Mouse (Mus musculus) hindbrain, postnatal 0 days (tissue): ENCODE results near the gene Sec31b. TPM values are rescaled to one million over a fixed set of nuclear protein-coding genes. Genes with fewer than 3 reads are reported as not detected.

Source experiments
- ATAC-seq: fragments of 200-750 bp; cut with Nextera tagmentation; 2 replicates; pipeline ENCODE4 v1.8.0; 2017; ENCODE audit warnings: mild to moderate bottlenecking, moderate TSS enrichment, moderate library complexity
- DNase-seq: peaks from one replicate; pipeline ENCODE4 v3.0.0-alpha.2; 2015; ENCODE audit warnings: low spot score
- H3K27ac ChIP-seq: fragments of 300-500 bp; sonication (generic); 2 replicates; pipeline ENCODE4 v1.5.1; 2014; ENCODE audit warnings: mild to moderate bottlenecking
- H3K27me3 ChIP-seq: fragments of 300-500 bp; sonication (generic); 2 replicates; pipeline ENCODE4 v1.6.1; 2014; ENCODE audit warnings: low read length, mixed read lengths; ENCODE audit not compliant: insufficient read depth
- H3K36me3 ChIP-seq: fragments of 300-500 bp; sonication (generic); 2 replicates; pipeline ENCODE4 v1.6.1; 2014; ENCODE audit warnings: low read length, mixed read lengths; ENCODE audit not compliant: insufficient read depth
- H3K4me1 ChIP-seq: fragments of 300-500 bp; sonication (generic); 2 replicates; pipeline ENCODE4 v1.6.1; 2014; ENCODE audit warnings: antibody characterized with exemption, low read length, mixed read lengths; ENCODE audit not compliant: insufficient read depth
- H3K4me2 ChIP-seq: fragments of 300-500 bp; sonication (generic); 2 replicates; pipeline ENCODE4 v1.6.1; 2014; ENCODE audit warnings: low read depth, mild to moderate bottlenecking, low read length, moderate library complexity, mixed read lengths
- H3K4me3 ChIP-seq: fragments of 300-500 bp; sonication (generic); 2 replicates; pipeline ENCODE4 v1.5.1; 2014; ENCODE audit warnings: low read length
- H3K9ac ChIP-seq: fragments of 300-500 bp; sonication (generic); replicated peaks from 2 replicates; pipeline ENCODE4 v1.6.1; 2014; ENCODE audit warnings: mild to moderate bottlenecking, low read length, moderate library complexity, mixed read lengths
- H3K9me3 ChIP-seq: fragments of 300-500 bp; sonication (generic); 2 replicates; pipeline ENCODE4 v1.6.1; 2016; ENCODE audit warnings: low read length, mixed read lengths
- CTCF ChIP-seq: IDR thresholded peaks from 2 replicates; pipeline ENCODE4 v1.5.1; 2016; ENCODE audit warnings: antibody characterized with exemption, control low read depth, low read depth
- WGBS: fragments of 180-500 bp; shearing (Covaris S2); extraction: QIAGEN DNeasy Blood & Tissue Kit; methylation state at CpG from one replicate; pipeline ENCODE4 v1.1.7; 2014; 5-methylcytosine and 5-hydroxymethylcytosine counted together
- polyA plus RNA-seq: library from polyadenylated mRNA; unstranded; fragments of >200 nt; fragmentation: Nextera tagmentation; extraction: Ambion mirVana; gene quantifications from 2 replicates; pipeline ENCODE4 v1.2.1, GENCODE M21; 2015
- total RNA-seq: library from RNA; depleted of rRNA; stranded (reverse); fragments of >200 nt; gene quantifications from 2 replicates; pipeline ENCODE4 v1.2.3, GENCODE M21; 2014

Gene Sec31b
- total and polyA plus RNA-seq, 2 experiments from 2014 or later, result 0.33 to 0.63 TPM

- H3K27ac ChIP-seq, result no peak overlapping the region
- no peak overlapping the region for H3K4me2 ChIP-seq
- no peaks in the 10 kb centered on the region for H3K4me1 ChIP-seq
- H3K36me3 ChIP-seq, result no peaks in the 10 kb centered on the region
- DNase-seq, result peak; percentile 94
- H3K27me3 ChIP-seq, result no peaks in the 10 kb centered on the region
- no peak overlapping the region for H3K4me3 ChIP-seq
- WGBS, result 30% methylated on average over 9 of the region's 9 CpGs
- ATAC-seq, result peak; percentile 85
- peak; percentile 100 for TF ChIP-seq CTCF
- H3K9ac ChIP-seq, result no peak overlapping the region
- no peaks in the 10 kb centered on the region for H3K9me3 ChIP-seq
These were observed 37.1 kb upstream of the Sec31b start for GRCm38 (mm10) chr19:44582638-44583309.

GRCm38 (mm10) chr19:44582103-44582502, 36.4 kb upstream of the Sec31b start:
- H3K27me3 ChIP-seq, result no peaks in the 10 kb centered on the region
- ATAC-seq (no peak), DNase-seq (no peak)
- no peak overlapping the region for H3K4me2 ChIP-seq
- H3K9ac ChIP-seq, result no peak overlapping the region
- no peaks in the 10 kb centered on the region for H3K36me3 ChIP-seq
- H3K9me3 ChIP-seq, result no peaks in the 10 kb centered on the region
- TF ChIP-seq CTCF, result no peak
- no peaks in the 10 kb centered on the region for H3K4me1 ChIP-seq
- 81% methylated on average over 10 of the region's 10 CpGs for WGBS
- H3K4me3 ChIP-seq, result no peak overlapping the region
- no peak overlapping the region for H3K27ac ChIP-seq

- Histone ChIP-seq H3K9me3 (no peaks in the 10 kb centered on the region), H3K27ac (no peak overlapping the region), H3K4me1 (no peaks in the 10 kb centered on the region), H3K27me3 (no peaks in the 10 kb centered on the region), H3K4me2 (no peak overlapping the region), H3K4me3 (no peak overlapping the region), H3K36me3 (peaks cover 14% of the 10 kb centered on the region), H3K9ac (no peak overlapping the region)
- DNase-seq (no peak), ATAC-seq (no peak)
- 85% methylated on average over 1 of the region's 1 CpGs for WGBS
- no peak for TF ChIP-seq CTCF
These were observed 32.4 kb upstream of the Sec31b start for GRCm38 (mm10) chr19:44578038-44578437.

GRCm38 (mm10) chr19:44576275-44576674, 30.6 kb upstream of the Sec31b start:
- H3K9me3 ChIP-seq, result no peaks in the 10 kb centered on the region
- TF ChIP-seq CTCF, result no peak
- ATAC-seq (no peak), DNase-seq (no peak)
- no peak overlapping the region for H3K9ac ChIP-seq
- H3K27me3 ChIP-seq, result no peaks in the 10 kb centered on the region
- no peaks in the 10 kb centered on the region for H3K4me1 ChIP-seq
- no peak overlapping the region for H3K4me3 ChIP-seq
- WGBS, result 86% methylated on average over 7 of the region's 7 CpGs
- H3K4me2 ChIP-seq, result no peak overlapping the region
- no peak overlapping the region for H3K27ac ChIP-seq
- peaks cover 31% of the 10 kb centered on the region for H3K36me3 ChIP-seq

GRCm38 (mm10) chr19:44567763-44568162, 22.1 kb upstream of the Sec31b start:
- no peak for ATAC-seq
- H3K4me1 ChIP-seq, result peaks cover 14% of the 10 kb centered on the region
- H3K27me3 ChIP-seq, result no peaks in the 10 kb centered on the region
- no peaks in the 10 kb centered on the region for H3K9me3 ChIP-seq
- no peak overlapping the region for H3K4me3 ChIP-seq
- peaks cover 64% of the 10 kb centered on the region for H3K36me3 ChIP-seq
- H3K27ac ChIP-seq, result no peak overlapping the region
- TF ChIP-seq CTCF, result no peak
- no peak for DNase-seq
- no peak overlapping the region for H3K9ac ChIP-seq
- no peak overlapping the region for H3K4me2 ChIP-seq
- WGBS, result 76% methylated on average over 3 of the region's 3 CpGs

- 85% methylated on average over 14 of the region's 14 CpGs for WGBS
- Histone ChIP-seq H3K4me3 (no peak overlapping the region), H3K4me1 (peaks cover 14% of the 10 kb centered on the region)
These were observed 18.3 kb upstream of the Sec31b start for GRCm38 (mm10) chr19:44564006-44564405.

GRCm38 (mm10) chr19:44562652-44563206, 17.1 kb upstream of the Sec31b start, which contains the start of gene Hif1an:
TSS of gene Hif1an (plus strand) at chr19:44562850.
- DNase-seq (peak; percentile 98), ATAC-seq (peak; percentile 99)
- Histone ChIP-seq H3K4me3 (peak within 1 kb of the TSS; percentile 63), H3K4me1 (peaks cover 14% of the 10 kb centered on the region), H3K27me3 (no peaks in the 10 kb centered on the region), H3K9ac (peak within 1 kb of the TSS; percentile 62), H3K36me3 (peaks cover 20% of the 10 kb centered on the region; the same call in 1 of the 2 replicates), H3K4me2 (peak within 1 kb of the TSS; percentile 80), H3K9me3 (no peaks in the 10 kb centered on the region), H3K27ac (peak within 1 kb of the TSS; percentile 75)
- WGBS, result under 1% methylated on average over 33 of the region's 33 CpGs
- TF ChIP-seq CTCF, result peak; percentile 97

More at GRCm38 (mm10) chr19:44564006-44564405, 18.3 kb upstream of the Sec31b start:
- peaks cover 28% of the 10 kb centered on the region; the same call in 1 of the 2 replicates for H3K36me3 ChIP-seq
- H3K9me3 ChIP-seq, result no peaks in the 10 kb centered on the region
- H3K9ac ChIP-seq, result no peak overlapping the region
- no peaks in the 10 kb centered on the region for H3K27me3 ChIP-seq
- TF ChIP-seq CTCF, result 0 out of 2 replicates have a peak, but pooled peaks have one; percentile 2
- ATAC-seq (no peak), DNase-seq (no peak)
- peak overlapping the region; percentile 80 for H3K4me2 ChIP-seq
- no peak overlapping the region for H3K27ac ChIP-seq
